Mouse (Mus musculus) limb, embryonic 14.5 days (tissue): ENCODE results near the gene Pnpla2. TPM values are rescaled to one million over a fixed set of nuclear protein-coding genes. Genes with fewer than 3 reads are reported as not detected.

Source experiments
- ATAC-seq: fragments of 200-750 bp; cut with Nextera tagmentation; 2 replicates; pipeline ENCODE4 v1.8.0; 2017; ENCODE audit warnings: low read depth, moderate number of reproducible peaks, moderate TSS enrichment; ENCODE audit not compliant: low FRiP score
- DNase-seq: peaks from one replicate; pipeline ENCODE4 v3.0.0-alpha.2; 2015; ENCODE audit warnings: low spot score
- H3K27ac ChIP-seq: fragments of 300-500 bp; sonication (generic); replicated peaks from 2 replicates; pipeline ENCODE4 v1.5.1; 2014; ENCODE audit warnings: low read depth, mild to moderate bottlenecking, low read length, moderate library complexity, mixed read lengths
- H3K27me3 ChIP-seq: fragments of 300-500 bp; sonication (generic); 2 replicates; pipeline ENCODE4 v1.6.1; 2014; ENCODE audit warnings: low read length, mixed read lengths; ENCODE audit not compliant: control insufficient read depth, insufficient read depth
- H3K36me3 ChIP-seq: fragments of 300-500 bp; sonication (generic); 2 replicates; pipeline ENCODE4 v1.6.1; 2014; ENCODE audit warnings: mild to moderate bottlenecking, low read length, moderate library complexity, mixed read lengths; ENCODE audit not compliant: control insufficient read depth, insufficient read depth
- H3K4me1 ChIP-seq: fragments of 300-500 bp; sonication (generic); 2 replicates; pipeline ENCODE4 v1.6.1; 2014; ENCODE audit warnings: antibody characterized with exemption, low read length, mixed read lengths; ENCODE audit not compliant: control insufficient read depth, insufficient read depth
- H3K4me2 ChIP-seq: fragments of 300-500 bp; sonication (generic); replicated peaks from 2 replicates; pipeline ENCODE4 v1.6.1; 2014; ENCODE audit warnings: low read depth, mild to moderate bottlenecking, low read length, moderate library complexity; ENCODE audit not compliant: severe bottlenecking
- H3K4me3 ChIP-seq: fragments of 300-500 bp; sonication (generic); replicated peaks from 2 replicates; pipeline ENCODE4 v1.5.1; 2014; ENCODE audit warnings: low read length
- H3K9ac ChIP-seq: fragments of 300-500 bp; sonication (generic); 2 replicates; pipeline ENCODE4 v1.6.1; 2014; ENCODE audit warnings: mild to moderate bottlenecking, low read depth, low read length, moderate library complexity; ENCODE audit not compliant: severe bottlenecking
- H3K9me3 ChIP-seq: fragments of 300-500 bp; sonication (generic); 2 replicates; pipeline ENCODE4 v1.6.1; 2016; ENCODE audit warnings: low read length; ENCODE audit not compliant: control insufficient read depth
- POLR2A ChIP-seq: fragments of 200-500 bp; IDR thresholded peaks from 2 replicates; pipeline ENCODE4 v1.8.0; 2012; ENCODE audit warnings: inconsistent platforms, mild to moderate bottlenecking, moderate library complexity, borderline replicate concordance; ENCODE audit not compliant: insufficient read depth, insufficient read length; ENCODE audit errors: extremely low read depth
- WGBS: fragments of 180-500 bp; shearing (Covaris S2); extraction: QIAGEN DNeasy Blood & Tissue Kit; methylation state at CpG from one replicate; pipeline ENCODE4 v1.1.7; 2014; 5-methylcytosine and 5-hydroxymethylcytosine counted together
- polyA plus RNA-seq, 2 experiments: library from polyadenylated mRNA; depleted of rRNA in 1 of 2; stranded (reverse) in 1 of 2; unstranded in 1 of 2; fragments of >200 nt; fragmentation: Nextera tagmentation in 1 of 2; extraction: Ambion mirVana in 1 of 2; gene quantifications; 2 replicates each; pipeline versions ENCODE4 v1.2.1 to v1.2.3; 2012 to 2014

Gene Pnpla2
- polyA plus RNA-seq, 2 experiments = 14.5 to 14.8 TPM

- ATAC-seq (no peak), DNase-seq (no peak)
- no peaks in the 10 kb centered on the region for H3K9me3 ChIP-seq
- H3K4me3 ChIP-seq = peak overlapping the region; percentile 36
- no peak overlapping the region for H3K27ac ChIP-seq
- no peak overlapping the region for H3K9ac ChIP-seq
- 11% methylated on average over 5 of the region's 5 CpGs for WGBS
- peaks cover 7% of the 10 kb centered on the region for H3K36me3 ChIP-seq
- H3K4me2 ChIP-seq = no peak overlapping the region; the same call in 1 of the 2 replicates
- TF ChIP-seq POLR2A = no peak
- H3K4me1 ChIP-seq = peaks cover 31% of the 10 kb centered on the region
- peaks cover 46% of the 10 kb centered on the region for H3K27me3 ChIP-seq
These were observed 7.4 kb downstream of the Pnpla2 start for GRCm38 (mm10) chr7:141462333-141462821.

GRCm38 (mm10) chr7:141463824-141464602 is 9.0 kb downstream of the Pnpla2 start:
- Histone ChIP-seq H3K36me3 (peaks cover 3% of the 10 kb centered on the region), H3K4me1 (peaks cover 43% of the 10 kb centered on the region), H3K27me3 (peaks cover 46% of the 10 kb centered on the region), H3K27ac (no peak overlapping the region), H3K9ac (no peak overlapping the region), H3K9me3 (no peaks in the 10 kb centered on the region), H3K4me2 (peak overlapping the region; percentile 48), H3K4me3 (peak overlapping the region; percentile 26)
- 31% methylated on average over 12 of the region's 12 CpGs for WGBS
- DNase-seq (no peak), ATAC-seq (no peak)
- TF ChIP-seq POLR2A = no peak

- H3K9me3 ChIP-seq = no peaks in the 10 kb centered on the region
- H3K27ac ChIP-seq = no peak overlapping the region
- peak overlapping the region; percentile 26 for H3K4me3 ChIP-seq
- H3K4me2 ChIP-seq = peak overlapping the region; percentile 48
- peaks cover 48% of the 10 kb centered on the region for H3K4me1 ChIP-seq
- ATAC-seq (no peak), DNase-seq (no peak)
- peaks cover 46% of the 10 kb centered on the region for H3K27me3 ChIP-seq
- WGBS = 12% methylated on average over 36 of the region's 38 CpGs
- no peak for TF ChIP-seq POLR2A
- H3K9ac ChIP-seq = 0 out of 2 replicates have a peak overlapping the region, but pooled peaks have one; percentile 31
- peaks cover 9% of the 10 kb centered on the region for H3K36me3 ChIP-seq
These were observed 9.7 kb downstream of the Pnpla2 start for GRCm38 (mm10) chr7:141464603-141465201.

GRCm38 (mm10) chr7:141465388-141466044 is 10.5 kb downstream of the Pnpla2 start:
- Histone ChIP-seq H3K4me2 (peak overlapping the region; percentile 48), H3K36me3 (peaks cover 15% of the 10 kb centered on the region), H3K9ac (0 out of 2 replicates have a peak overlapping the region, but pooled peaks have one; percentile 31), H3K4me1 (peaks cover 48% of the 10 kb centered on the region), H3K27me3 (peaks cover 46% of the 10 kb centered on the region), H3K27ac (0 out of 2 replicates have a peak overlapping the region, but pooled peaks have one; percentile 8), H3K9me3 (no peaks in the 10 kb centered on the region), H3K4me3 (peak overlapping the region; percentile 26)
- ATAC-seq (no peak), DNase-seq (no peak)
- WGBS = 25% methylated on average over 7 of the region's 10 CpGs
- TF ChIP-seq POLR2A = no peak

- Histone ChIP-seq H3K4me2 (no peak overlapping the region), H3K4me3 (no peak overlapping the region)
These were observed 11.0 kb downstream of the Pnpla2 start for GRCm38 (mm10) chr7:141466045-141466394.

More at GRCm38 (mm10) chr7:141466045-141466394, 11.0 kb downstream of the Pnpla2 start:
- 82% methylated on average over 7 of the region's 7 CpGs for WGBS
- ATAC-seq = no peak
- DNase-seq = no peak
- no peak overlapping the region for H3K9ac ChIP-seq
- H3K9me3 ChIP-seq = no peaks in the 10 kb centered on the region
- TF ChIP-seq POLR2A = no peak
- H3K36me3 ChIP-seq = peaks cover 20% of the 10 kb centered on the region
- H3K27me3 ChIP-seq = peaks cover 42% of the 10 kb centered on the region
- H3K4me1 ChIP-seq = peaks cover 48% of the 10 kb centered on the region
- no peak overlapping the region for H3K27ac ChIP-seq
